Mouse (Mus musculus) stomach, postnatal 0 days (tissue): ENCODE results near the gene Msi1.

ENCODE experiments used
- CTCF ChIP-seq: IDR thresholded peaks from 2 replicates; pipeline ENCODE4 v1.5.1; 2016; ENCODE audit warnings: antibody characterized with exemption, low read depth, mild to moderate bottlenecking, moderate library complexity
- EP300 ChIP-seq: optimal IDR thresholded peaks from 2 replicates; pipeline ENCODE3; 2016; ENCODE audit warnings: antibody characterized with exemption

DNA sequence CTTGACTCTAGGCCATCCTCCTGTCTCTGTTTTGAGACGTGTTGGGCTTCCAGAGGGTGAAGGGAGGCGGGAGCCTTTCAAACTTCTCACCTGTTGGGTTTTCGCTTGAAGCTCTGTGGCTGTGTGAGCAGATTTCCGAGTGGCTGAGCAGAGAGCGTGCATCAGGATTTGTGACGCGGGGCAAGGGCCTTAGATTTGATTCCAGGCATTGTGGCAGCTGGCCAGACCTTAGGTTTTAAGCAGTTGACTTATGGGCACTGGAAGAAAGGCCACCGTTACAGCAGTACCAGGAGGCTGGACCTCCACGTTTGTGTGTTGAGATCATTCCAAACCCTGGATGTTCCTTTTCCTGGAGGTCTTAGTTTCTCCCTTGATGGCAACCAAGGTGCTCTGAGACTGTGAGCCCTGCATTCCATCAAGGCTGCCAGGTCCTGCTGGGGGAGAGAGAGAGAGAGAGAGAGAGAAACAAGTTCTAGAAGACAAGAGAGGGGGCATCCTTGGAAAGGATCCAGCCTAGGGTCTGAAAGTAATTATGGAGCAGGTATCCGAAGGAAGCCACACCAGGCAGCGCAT lies 5.0 kb downstream of the Msi1 start:
- TF ChIP-seq EP300 (no peak), CTCF (no peak)
